Mouse (Mus musculus) heart, adult 2 months (tissue): ENCODE results near the gene Gen1. TPM values are rescaled to one million over a fixed set of nuclear protein-coding genes. Genes with fewer than 3 reads are reported as not detected.

Experiments
- DNase-seq, 2 experiments: peaks; one replicate each; pipeline ENCODE4 v3.0.0; 2021
- H3K27ac ChIP-seq: fragments of 200-600 bp; 2 replicates; pipeline ENCODE4 v1.8.1; 2022
- H3K27me3 ChIP-seq: fragments of 200-500 bp; 2 replicates; pipeline ENCODE4 v1.6.1; 2012; ENCODE audit warnings: mild to moderate bottlenecking, low read length, inconsistent platforms, mixed read lengths; ENCODE audit not compliant: control insufficient read depth, insufficient read depth
- H3K36me3 ChIP-seq: fragments of 200-500 bp; 2 replicates; pipeline ENCODE4 v1.6.1; 2012; ENCODE audit warnings: low read length, inconsistent platforms; ENCODE audit not compliant: control insufficient read depth, insufficient read depth
- H3K4me1 ChIP-seq: fragments of 200-500 bp; 2 replicates; pipeline ENCODE4 v1.6.1; 2011; ENCODE audit warnings: low read length; ENCODE audit not compliant: control insufficient read depth, insufficient read depth
- H3K4me3 ChIP-seq: fragments of 200-600 bp; 2 replicates; pipeline ENCODE4 v1.8.1; 2022
- H3K79me2 ChIP-seq: fragments of 200-500 bp; replicated peaks from 2 replicates; pipeline ENCODE4 v1.6.1; 2012; ENCODE audit warnings: mild to moderate bottlenecking, inconsistent platforms, low read length, moderate library complexity, mixed read lengths; ENCODE audit not compliant: control insufficient read depth, insufficient read depth
- H3K9ac ChIP-seq: fragments of 200-500 bp; 2 replicates; pipeline ENCODE4 v1.6.1; 2012; ENCODE audit warnings: low read depth, mild to moderate bottlenecking, control low read depth, inconsistent platforms, low read length, mixed read lengths
- CTCF ChIP-seq: fragments of 200-600 bp; IDR thresholded peaks from 2 replicates; pipeline ENCODE4 v1.8.1; 2022; ENCODE audit warnings: antibody characterized with exemption, mild to moderate bottlenecking, moderate library complexity
- EP300 ChIP-seq: fragments of 200-500 bp; IDR thresholded peaks from 2 replicates; pipeline ENCODE4 v1.6.1; 2011; ENCODE audit warnings: low read depth, low read length, control low read depth; ENCODE audit not compliant: insufficient read depth
- POLR2A ChIP-seq: fragments of 200-500 bp; IDR thresholded peaks from 2 replicates; pipeline ENCODE4 v1.6.1; 2011; ENCODE audit warnings: mild to moderate bottlenecking, low read depth, low read length, control low read depth; ENCODE audit not compliant: insufficient read depth
- WGBS: fragments of 180-500 bp; shearing (Covaris S2); methylation state at CpG from one replicate; pipeline ENCODE4 v1.1.7; 2018; 5-methylcytosine and 5-hydroxymethylcytosine counted together
- intact Hi-C: fragments of 180-260 bp; cut with DNase I; formaldehyde crosslinking; loops from one replicate; pipeline ENCODE4 v1.15.1; 2025
- microRNA-seq, 2 experiments: library from miRNA; unstranded; fragments of <30 nt; microRNA quantifications; one replicate each; pipeline ENCODE4 v1.2.0; 2021
- polyA plus RNA-seq: library from polyadenylated mRNA; depleted of rRNA; stranded (reverse); fragments of >200 nt; gene quantifications from 2 replicates; pipeline ENCODE4 v1.2.3, GENCODE M21; 2012; rRNA removed
- total RNA-seq, 2 experiments: library from RNA; stranded (reverse); gene quantifications; 2 replicates each; pipeline ENCODE4 v1.2.3; 2021

Gen1 gene
- total and polyA plus RNA-seq, 3 experiments: 0.16 to 1.1 (median 0.78) TPM

- no peak overlapping the region for H3K9ac ChIP-seq
- H3K4me1 ChIP-seq: peaks cover 5% of the 10 kb centered on the region
- TF ChIP-seq POLR2A (no peak), CTCF (no peak), EP300 (no peak)
- DNase-seq: no peak
- no peak overlapping the region for H3K4me3 ChIP-seq
- intact Hi-C loops: no loop called here
- 87% methylated on average over 12 of the region's 12 CpGs for WGBS
- H3K27ac ChIP-seq: no peak overlapping the region
- no peaks in the 10 kb centered on the region for H3K79me2 ChIP-seq
- no peaks in the 10 kb centered on the region for H3K27me3 ChIP-seq
- no peaks in the 10 kb centered on the region for H3K36me3 ChIP-seq
Observed at GRCm38 (mm10) chr12:11200711-11201110, 64.9 kb downstream of the Gen1 start.

GRCm38 (mm10) chr12:11198551-11198950, 67.0 kb downstream of the Gen1 start:
- Histone ChIP-seq H3K4me1 (peaks cover 1% of the 10 kb centered on the region), H3K27ac (no peak overlapping the region), H3K27me3 (no peaks in the 10 kb centered on the region), H3K79me2 (no peaks in the 10 kb centered on the region), H3K9ac (no peak overlapping the region), H3K4me3 (no peak overlapping the region), H3K36me3 (no peaks in the 10 kb centered on the region)
- intact Hi-C loops: loop anchor here (5.0 kb wide), 2 partner anchors 89 to 139 kb away; no protein-coding TSS in a partner anchor
- DNase-seq: no peak
- WGBS: 73% methylated on average over 2 of the region's 2 CpGs
- TF ChIP-seq CTCF (no peak), EP300 (no peak), POLR2A (no peak)

- Histone ChIP-seq H3K27ac (no peak overlapping the region), H3K4me1 (peaks cover 1% of the 10 kb centered on the region; the same call in 1 of the 2 replicates), H3K79me2 (no peaks in the 10 kb centered on the region), H3K27me3 (no peaks in the 10 kb centered on the region), H3K4me3 (no peak overlapping the region), H3K9ac (no peak overlapping the region), H3K36me3 (no peaks in the 10 kb centered on the region)
- WGBS: 49% methylated on average over 4 of the region's 4 CpGs
- intact Hi-C loops: loop anchor here (5.0 kb wide), 2 partner anchors 89 to 139 kb away; no protein-coding TSS in a partner anchor
- no peak for TF ChIP-seq CTCF
- no peak for DNase-seq
Observed at GRCm38 (mm10) chr12:11198026-11198425, 67.6 kb downstream of the Gen1 start.

- Histone ChIP-seq H3K9ac (no peak overlapping the region), H3K36me3 (no peaks in the 10 kb centered on the region), H3K27ac (peak overlapping the region; percentile 75), H3K4me3 (no peak overlapping the region), H3K4me1 (peaks cover 1% of the 10 kb centered on the region; the same call in 1 of the 2 replicates), H3K27me3 (no peaks in the 10 kb centered on the region), H3K79me2 (no peaks in the 10 kb centered on the region)
- TF ChIP-seq POLR2A (no peak), CTCF (no peak), EP300 (no peak)
- DNase-seq: no peak
- WGBS: 54% methylated on average over 5 of the region's 5 CpGs
- intact Hi-C loops: loop anchor here (5.0 kb wide), 2 partner anchors 90 to 140 kb away; no protein-coding TSS in a partner anchor
Observed at GRCm38 (mm10) chr12:11196830-11197229, 68.8 kb downstream of the Gen1 start.

GRCm38 (mm10) chr12:11196142-11196597, 69.4 kb downstream of the Gen1 start:
- Histone ChIP-seq H3K79me2 (no peaks in the 10 kb centered on the region), H3K9ac (peak overlapping the region; percentile 36; the same call in 1 of the 2 replicates), H3K27me3 (no peaks in the 10 kb centered on the region), H3K4me1 (peaks cover 1% of the 10 kb centered on the region; the same call in 1 of the 2 replicates), H3K27ac (peak overlapping the region; percentile 75), H3K4me3 (peak overlapping the region; percentile 36; the same call in 1 of the 2 replicates), H3K36me3 (no peaks in the 10 kb centered on the region)
- DNase-seq: peak; percentile 83 to 91
- intact Hi-C loops: loop anchor here (5.0 kb wide), 2 partner anchors 91 to 141 kb away; no protein-coding TSS in a partner anchor
- TF ChIP-seq EP300 (peak; percentile 72; the same call in 1 of the 2 replicates), CTCF (peak; percentile 85), POLR2A (no peak)
- 3% methylated on average over 19 of the region's 19 CpGs for WGBS

DNA sequence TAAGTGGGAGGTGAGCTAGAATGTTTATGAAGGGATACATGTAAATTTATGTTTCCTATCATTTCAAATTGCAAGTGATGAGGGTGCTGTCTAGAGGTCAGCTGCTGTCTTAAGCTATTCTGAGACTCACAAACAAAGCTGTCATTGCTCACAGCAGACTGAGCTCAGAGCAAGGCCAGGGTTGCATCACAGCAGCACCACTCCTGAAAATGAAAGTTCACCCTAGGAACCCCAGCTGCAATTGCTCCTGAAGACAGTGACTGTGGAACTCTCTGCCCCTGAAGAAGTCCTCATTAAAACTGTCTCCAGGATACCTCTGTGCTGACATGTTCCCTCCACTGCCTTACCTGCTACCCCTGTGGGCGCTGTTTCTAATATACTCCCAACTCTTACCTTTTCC, 70.6 kb downstream of the Gen1 start:
- Histone ChIP-seq H3K79me2 (no peaks in the 10 kb centered on the region), H3K36me3 (no peaks in the 10 kb centered on the region), H3K4me3 (no peak overlapping the region), H3K9ac (no peak overlapping the region), H3K27me3 (no peaks in the 10 kb centered on the region), H3K27ac (peak overlapping the region; percentile 7; the same call in 1 of the 2 replicates), H3K4me1 (peaks cover 1% of the 10 kb centered on the region; the same call in 1 of the 2 replicates)
- WGBS: 80% methylated on average over 1 of the region's 1 CpGs
- no peak for TF ChIP-seq POLR2A
- no peak for TF ChIP-seq EP300
- TF ChIP-seq CTCF: no peak
- intact Hi-C loops: loop anchor here (5.0 kb wide), 2 partner anchors 92 to 142 kb away; no protein-coding TSS in a partner anchor
- peak in 1 of 2 experiments; percentile 18 for DNase-seq

Small RNA genes lying within 50 kb of the gene (microRNA-seq; reads per million reads assigned to microRNA genes)
- 0 reads per million in 2 experiments for gene Mir7675

Other genes with a start within 250 kb of the Gen1 start
- gene Kcns3, start 114.7 kb downstream of the Gen1 start, total RNA-seq: under 1 TPM; 0.36 to 0.86 TPM
- gene Kcns3, start 114.7 kb downstream of the Gen1 start, polyA plus RNA-seq: 0.44 and 0.64 TPM in 2 replicates
- gene Msgn1, start 56.8 kb downstream of the Gen1 start, total RNA-seq: not detected
- gene Msgn1, start 56.8 kb downstream of the Gen1 start, polyA plus RNA-seq: not detected in 2 replicates
- 10 to 100 TPM; 46.0 to 48.3 TPM for gene Smc6, start 85 bp upstream of the Gen1 start, total RNA-seq
- gene Smc6, start 85 bp upstream of the Gen1 start, polyA plus RNA-seq: 9.3 and 15.3 TPM in 2 replicates
- gene Vsnl1, start 170.8 kb upstream of the Gen1 start, total RNA-seq: under 1 TPM; 0.57 TPM
- 0.23 and 0.41 TPM in 2 replicates for gene Vsnl1, start 170.8 kb upstream of the Gen1 start, polyA plus RNA-seq
- not detected for gene Rad51ap2, start 190.3 kb upstream of the Gen1 start, total RNA-seq
- gene Rad51ap2, start 190.3 kb upstream of the Gen1 start, polyA plus RNA-seq: not detected in 2 replicates